Mouse (Mus musculus) heart, adult 9 months (tissue): ENCODE measurements at regions not wholly inside any gene's neighbourhood (a gene's known extent, or its start where the extent isn't known, plus 50 kb on each side); places are given as distances from the start of the nearest gene placed in this dataset.
A peak's percentile ranks its signal among the peaks of the same experiment; 100 is the strongest.

ENCODE experiments used
- DNase-seq, 2 experiments: peaks; one replicate each; pipeline ENCODE4 v3.0.0; 2022; ENCODE audit warnings: low spot score in 2 of 2

GRCm38 (mm10) chr17:14501341-14501740 lies 192.7 kb downstream of the Thbs2 start:
- peak; percentile 8 to 32 for DNase-seq

GRCm38 (mm10) chr17:14497086-14497485 lies 196.9 kb downstream of the Thbs2 start:
- DNase-seq: no peak

DNA sequence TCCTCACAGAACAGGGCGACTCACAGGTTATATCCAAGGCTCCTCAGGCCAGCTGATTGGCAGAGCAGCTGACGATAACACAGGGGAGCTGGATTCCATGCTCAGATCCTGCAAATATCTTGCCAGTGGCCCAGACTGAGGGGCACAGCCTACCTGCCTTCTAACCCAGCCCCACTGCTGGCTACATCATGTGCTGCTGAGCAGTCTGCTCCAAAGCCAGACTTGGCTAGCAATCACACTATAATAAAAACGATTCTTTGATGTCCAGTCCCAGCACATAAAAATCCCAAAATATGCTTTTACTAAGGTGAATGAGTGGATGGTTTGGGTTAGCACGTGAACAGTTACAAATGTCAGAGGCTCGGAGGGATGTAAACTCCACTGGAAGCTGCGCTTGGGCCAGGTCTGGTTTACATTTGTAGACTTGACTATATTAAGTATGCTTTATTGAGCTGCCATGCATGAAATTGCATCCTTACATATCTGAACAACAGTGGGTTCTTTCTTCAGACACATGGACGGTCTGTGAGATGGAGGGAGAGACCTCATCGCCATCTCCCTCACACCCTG lies 200.2 kb downstream of the Thbs2 start:
- no peak for DNase-seq

DNA sequence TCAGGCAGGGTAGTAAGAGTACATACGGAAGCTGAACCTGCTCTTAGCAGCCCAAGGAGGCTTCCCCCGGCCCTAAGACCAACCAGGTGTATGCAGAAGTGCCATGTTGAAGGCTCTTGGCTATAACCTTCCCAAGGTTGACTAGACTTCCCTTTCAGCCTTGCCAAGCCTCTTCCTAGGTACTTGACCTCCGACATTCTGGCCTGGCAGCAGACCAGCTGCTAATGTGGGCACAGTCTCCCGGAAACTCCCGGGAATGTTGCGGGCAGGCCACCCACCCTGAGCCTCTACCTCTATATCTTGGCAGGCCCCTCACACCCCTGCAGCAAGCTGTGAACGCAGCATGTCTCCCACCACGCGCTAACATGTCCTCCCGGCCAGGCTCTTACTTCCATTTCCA lies 201.1 kb downstream of the Thbs2 start:
- no peak for DNase-seq

- no peak for DNase-seq
Observed at GRCm38 (mm10) chr17:14481746-14482145, 202.4 kb downstream of the Smoc2 start.

GRCm38 (mm10) chr17:14478938-14479505 lies 199.7 kb downstream of the Smoc2 start:
- no peak for DNase-seq

DNA sequence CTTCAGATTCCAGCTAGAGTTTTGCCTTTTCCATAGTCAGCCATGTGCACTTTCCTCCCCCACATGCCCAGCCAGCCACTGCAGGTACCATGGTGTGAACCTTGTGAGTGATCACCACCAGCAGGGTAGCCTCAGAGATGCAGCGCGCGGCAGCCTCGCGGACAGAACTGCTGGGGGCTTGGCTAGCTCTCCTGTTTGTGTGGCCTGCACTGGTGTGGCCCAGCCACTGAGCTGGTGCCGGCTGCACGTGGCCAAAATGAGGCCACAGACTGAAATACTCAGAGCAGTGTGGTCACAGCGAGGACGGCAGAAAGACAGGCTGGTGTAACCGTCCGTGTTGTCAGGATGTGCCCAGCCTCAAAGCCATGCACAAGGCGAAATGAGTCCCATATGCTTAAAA lies 197.4 kb downstream of the Smoc2 start:
- DNase-seq: no peak

DNA sequence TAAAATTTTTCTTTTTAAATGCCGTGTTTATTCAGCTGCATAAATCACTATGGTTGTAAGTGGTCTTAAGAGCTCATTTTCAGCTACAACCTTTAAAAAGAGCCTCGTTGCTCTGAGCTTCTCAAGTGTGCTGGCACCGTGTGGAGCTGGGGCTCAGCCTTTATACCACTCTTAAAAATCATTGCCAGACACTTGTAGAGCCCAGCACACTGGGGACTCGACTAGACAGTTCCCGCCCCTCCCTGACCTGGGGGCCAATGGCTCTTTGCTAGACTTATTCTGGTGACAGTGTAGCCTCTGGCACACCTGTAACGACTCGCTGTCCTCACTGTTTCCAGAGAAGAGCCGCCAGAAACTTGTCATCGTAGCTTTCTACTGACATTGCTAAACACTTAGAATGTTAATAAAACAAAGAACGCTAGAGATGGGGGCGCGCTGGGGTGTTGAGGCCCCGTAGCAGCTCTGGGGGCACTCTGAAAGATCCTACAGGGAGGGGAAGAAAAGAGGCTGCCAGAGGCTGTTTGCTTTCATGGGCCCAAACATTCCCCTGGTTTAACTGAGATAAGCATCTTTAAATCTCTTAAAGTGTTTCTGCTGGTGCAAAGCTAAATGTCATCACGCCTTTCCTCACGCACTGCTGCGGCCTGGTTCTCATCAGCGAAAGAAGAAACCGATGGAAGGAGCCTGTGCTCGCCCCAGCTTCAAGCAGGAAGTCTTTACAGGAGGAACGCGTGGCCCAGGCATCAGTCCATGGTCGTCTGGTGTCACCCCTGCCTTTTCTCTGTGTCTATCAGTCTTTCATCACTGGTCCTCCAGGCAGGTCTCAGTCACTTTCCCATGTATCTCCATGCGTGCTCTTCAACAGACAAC lies 196.7 kb downstream of the Smoc2 start:
- no peak for DNase-seq

DNA sequence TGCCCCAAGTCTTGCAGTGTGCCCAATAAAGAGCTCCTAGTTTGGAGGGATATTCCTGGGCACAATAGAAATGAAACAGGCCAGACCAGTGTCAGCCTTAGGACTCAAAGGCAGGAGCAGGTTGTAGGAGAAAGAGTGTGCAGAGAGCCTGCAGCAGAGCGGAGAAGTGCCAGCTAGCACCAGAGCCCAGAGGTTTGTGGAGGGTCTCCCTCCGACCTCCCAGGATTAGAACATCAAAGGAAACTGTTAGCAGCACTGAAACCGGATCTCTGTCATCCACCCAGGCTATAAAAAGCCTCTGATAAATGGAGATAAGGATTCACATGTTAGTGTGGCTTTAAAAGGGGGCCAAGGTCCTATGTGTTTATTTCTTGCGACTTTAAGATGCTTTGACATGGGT lies 196.0 kb downstream of the Smoc2 start:
- DNase-seq: no peak

- DNase-seq: no peak
Observed at GRCm38 (mm10) chr17:14468754-14469488, 189.6 kb downstream of the Smoc2 start.

GRCm38 (mm10) chr17:14455251-14455743 lies 176.0 kb downstream of the Smoc2 start:
- DNase-seq: no peak
